Mouse (Mus musculus) right cerebral cortex, postnatal 25 days (tissue): Measurements from ENCODE around the gene Mecom.

Experiments used
- DNase-seq: peaks from one replicate; pipeline ENCODE4 v3.0.0; 2022

Gene Mecom

GRCm38 (mm10) chr3:30187812-30188469 lies 359.9 kb downstream of the Mecom start:
- no peak for DNase-seq

DNA sequence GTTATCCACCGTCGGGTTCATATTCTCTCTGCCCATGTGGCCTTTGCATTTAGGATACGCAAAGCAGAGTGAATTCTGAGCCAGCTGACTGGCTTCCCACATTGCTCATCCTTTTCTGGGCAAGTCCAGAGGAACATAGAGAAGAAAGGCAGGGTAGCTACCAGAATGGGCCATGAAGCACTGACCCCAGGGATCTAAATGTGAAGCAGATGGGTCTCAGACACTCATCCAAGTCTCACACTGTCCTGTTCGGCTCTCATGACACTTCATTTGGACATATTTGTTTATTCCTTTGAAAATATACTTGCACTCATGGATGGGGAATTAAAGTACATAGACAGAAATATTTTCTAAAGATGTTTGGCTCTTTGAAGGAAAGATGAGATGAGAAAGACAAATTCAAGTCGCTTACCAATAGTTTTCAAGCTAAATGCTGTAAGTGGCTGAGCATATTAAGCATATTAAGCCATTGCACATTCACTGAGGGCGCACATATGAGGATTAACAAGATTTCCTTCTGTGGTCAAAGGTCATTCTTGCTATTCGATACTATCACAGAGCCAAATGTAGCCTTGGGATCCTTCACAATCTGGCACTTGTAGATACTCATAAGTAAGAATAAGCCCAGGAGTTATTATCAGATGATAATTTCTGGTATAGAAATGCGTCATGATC lies 365.9 kb downstream of the Mecom start:
- no peak for DNase-seq

GRCm38 (mm10) chr3:30176615-30177014 lies 371.2 kb downstream of the Mecom start:
- DNase-seq, result no peak

GRCm38 (mm10) chr3:30173812-30174211 lies 374.0 kb downstream of the Mecom start:
- no peak for DNase-seq

DNA sequence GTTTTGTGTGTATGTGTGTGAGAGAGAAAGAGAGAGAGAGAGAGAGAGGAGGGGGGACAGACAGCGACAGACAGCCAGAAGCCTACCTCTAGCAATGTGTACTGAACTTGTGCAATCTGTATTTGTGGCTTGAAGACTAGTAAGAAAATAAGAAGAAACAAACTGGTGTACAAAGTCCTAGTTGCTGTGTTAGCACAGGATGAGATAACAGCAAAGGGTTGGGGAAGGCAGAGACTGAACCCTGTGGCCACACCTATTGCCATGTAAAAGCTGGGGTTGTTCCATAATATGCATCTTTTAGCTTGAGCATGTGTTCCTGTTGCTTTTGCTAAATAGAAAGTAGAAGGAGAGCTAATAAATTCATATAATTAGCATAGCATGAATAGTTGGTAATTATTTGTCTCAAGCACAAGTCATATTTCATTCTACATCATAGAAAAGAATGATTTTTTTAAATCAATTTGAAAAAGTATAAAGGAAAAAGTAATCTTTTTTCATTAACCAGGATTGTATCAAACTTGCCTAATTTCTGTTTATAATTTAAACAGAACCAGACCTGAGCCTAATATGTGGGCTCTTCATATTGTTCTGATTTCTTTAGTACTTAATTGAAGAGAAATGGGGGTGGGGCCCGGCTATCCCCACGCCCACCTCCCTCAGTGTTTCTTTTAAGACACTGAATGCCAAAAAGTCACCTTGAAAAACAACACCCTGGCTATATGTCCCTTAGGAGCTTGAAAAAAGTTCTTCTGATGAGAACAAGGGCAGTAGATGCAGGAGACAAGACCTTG lies 379.2 kb downstream of the Mecom start:
- no peak for DNase-seq

DNA sequence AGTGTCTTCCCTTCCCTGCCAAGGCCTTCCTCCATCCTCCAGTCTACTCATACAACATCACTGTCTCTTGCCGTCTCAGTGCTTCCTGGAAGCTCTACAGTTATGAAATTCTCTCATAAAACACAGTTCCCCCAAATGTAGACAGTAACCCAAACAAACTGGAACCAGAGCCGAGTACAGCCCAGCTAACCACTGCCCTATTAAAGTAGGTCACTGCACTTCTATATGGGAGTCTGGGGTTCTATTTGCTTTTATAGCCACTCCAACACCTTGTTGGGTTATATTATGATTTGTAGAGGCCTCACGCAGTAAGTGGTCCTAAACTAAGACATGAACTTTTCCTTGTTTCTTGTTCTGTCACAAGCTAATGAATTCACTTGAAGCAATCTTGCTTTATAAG lies 380.8 kb downstream of the Mecom start:
- no peak for DNase-seq

DNA sequence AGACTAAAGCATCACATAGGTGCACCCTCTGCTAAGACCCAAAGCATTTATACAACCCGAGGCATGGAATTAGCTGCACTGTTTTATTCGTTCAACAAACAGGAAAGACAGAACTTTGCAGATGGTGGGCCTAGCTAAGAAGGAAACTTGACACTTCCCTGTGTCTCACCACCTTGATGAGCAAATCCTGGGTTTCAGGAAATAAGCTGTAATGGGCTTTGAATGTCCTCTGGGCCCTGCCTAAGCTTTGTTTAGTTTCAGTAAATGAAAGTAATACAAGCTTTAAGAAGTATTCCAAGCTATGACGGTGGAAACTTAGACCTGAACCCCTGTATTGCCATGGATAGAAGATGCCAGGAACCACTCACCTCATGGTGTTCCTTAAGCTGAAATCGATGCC lies 383.0 kb downstream of the Mecom start:
- no peak for DNase-seq

GRCm38 (mm10) chr3:30163390-30163789 lies 384.4 kb downstream of the Mecom start:
- no peak for DNase-seq

- no peak for DNase-seq
Observed at GRCm38 (mm10) chr3:30160961-30161670, 386.7 kb downstream of the Mecom start.

GRCm38 (mm10) chr3:30160346-30160745 lies 387.5 kb downstream of the Mecom start:
- DNase-seq, result no peak

DNA sequence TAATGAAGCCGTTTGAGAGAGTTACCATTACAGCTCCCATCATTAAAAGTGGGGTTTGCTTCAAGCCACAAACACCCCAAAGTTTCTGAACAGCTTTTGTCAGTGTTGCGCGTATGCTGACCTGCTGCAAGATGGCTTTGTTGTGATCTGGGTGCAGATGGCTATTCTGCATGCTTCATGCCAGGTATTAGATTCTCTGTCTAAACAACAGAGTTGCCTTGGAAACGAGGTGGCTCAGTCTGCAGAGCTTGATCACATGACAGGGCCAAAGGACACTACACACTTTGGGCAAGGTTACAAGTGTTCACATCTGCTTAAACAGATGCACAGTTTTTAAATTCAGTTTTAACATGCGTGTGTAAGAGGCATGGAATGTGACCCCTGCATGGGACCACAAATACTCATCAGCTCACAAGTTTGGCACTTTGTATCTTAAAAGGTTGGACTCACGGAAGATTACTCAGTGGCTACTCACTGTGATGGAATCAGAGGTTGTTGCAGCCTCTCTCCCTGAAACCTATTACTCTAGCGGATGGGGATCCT lies 390.6 kb downstream of the Mecom start:
- DNase-seq, result no peak

DNA sequence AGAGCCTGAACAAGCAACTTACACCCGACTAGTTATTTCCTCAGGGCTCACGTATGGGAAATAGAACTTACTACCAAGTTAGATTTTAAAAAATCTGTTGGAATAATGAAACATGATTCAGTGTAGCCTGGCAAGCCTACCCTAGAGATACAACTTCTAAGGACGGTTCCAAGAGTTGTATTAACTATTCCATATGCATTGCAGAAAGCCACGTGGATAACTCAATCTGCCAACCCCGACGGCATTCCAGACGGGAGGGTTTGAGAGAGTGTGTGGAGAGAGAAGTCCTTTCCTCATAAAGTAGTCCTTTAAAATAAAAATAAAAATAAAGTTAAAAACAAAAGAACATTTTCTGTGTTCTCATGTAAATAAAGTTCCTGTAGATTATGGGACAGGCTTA lies 393.4 kb downstream of the Mecom start:
- no peak for DNase-seq

DNA sequence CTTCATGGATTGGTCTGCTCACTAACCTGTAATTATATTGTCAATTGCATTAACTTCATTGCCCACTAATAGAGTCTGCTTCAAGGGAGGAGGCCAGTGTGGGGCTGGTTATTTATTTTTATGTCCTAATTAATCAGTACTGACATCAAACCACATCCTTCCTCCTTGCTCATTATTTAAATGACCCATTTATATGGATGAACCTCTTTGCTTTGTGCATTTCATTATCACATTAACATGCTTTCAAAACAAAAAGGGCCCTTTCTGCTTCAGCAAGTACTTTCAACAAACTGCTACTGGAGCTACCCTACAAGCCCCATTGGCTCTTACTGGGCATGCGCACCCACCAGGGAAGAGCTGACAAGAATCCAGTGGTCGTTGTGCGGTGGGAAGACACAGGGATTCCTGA lies 393.9 kb downstream of the Mecom start:
- no peak for DNase-seq

DNA sequence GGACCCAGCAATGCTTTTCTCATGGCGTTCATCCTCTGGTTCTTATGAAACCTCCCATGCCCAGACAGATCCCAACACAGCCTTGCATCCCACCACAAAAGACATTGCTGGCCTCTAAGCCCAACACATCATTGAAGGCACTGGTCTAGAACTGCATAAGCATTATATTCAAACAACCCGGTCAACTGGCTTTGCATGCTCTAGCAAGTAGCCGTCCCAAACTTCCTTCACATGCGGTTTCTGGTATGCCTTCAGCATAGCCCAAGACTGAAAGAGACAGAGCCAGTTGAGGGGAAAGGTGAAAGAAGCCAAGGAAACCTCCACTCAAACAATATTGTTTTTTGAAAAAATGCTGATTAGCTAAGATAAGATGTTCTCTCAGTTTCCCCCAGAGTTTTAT lies 397.7 kb downstream of the Mecom start:
- DNase-seq, result no peak

- no peak for DNase-seq
Observed at GRCm38 (mm10) chr3:30148378-30149079, 399.3 kb downstream of the Mecom start.

DNA sequence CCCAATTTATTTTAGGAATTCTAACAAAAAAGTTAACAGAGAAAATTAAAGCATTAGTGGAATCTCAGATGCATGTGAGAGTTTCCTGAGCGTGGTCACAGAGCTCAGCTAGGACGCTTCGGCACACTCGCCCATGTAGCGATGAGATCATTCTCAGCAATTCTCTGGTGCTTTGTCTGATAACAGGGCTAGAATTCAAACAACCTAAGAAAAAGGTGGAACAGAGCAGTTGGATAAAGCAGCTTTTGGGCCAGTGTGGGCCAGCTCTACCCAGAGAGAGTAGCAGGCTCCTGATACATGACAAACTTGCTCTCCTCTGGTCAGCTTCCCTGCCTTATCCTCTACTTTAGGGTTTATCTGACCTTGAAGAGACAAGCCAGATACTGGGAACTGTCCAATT lies 402.8 kb downstream of the Mecom start:
- no peak for DNase-seq

GRCm38 (mm10) chr3:30143961-30144411 lies 403.8 kb downstream of the Mecom start:
- DNase-seq, result no peak

DNA sequence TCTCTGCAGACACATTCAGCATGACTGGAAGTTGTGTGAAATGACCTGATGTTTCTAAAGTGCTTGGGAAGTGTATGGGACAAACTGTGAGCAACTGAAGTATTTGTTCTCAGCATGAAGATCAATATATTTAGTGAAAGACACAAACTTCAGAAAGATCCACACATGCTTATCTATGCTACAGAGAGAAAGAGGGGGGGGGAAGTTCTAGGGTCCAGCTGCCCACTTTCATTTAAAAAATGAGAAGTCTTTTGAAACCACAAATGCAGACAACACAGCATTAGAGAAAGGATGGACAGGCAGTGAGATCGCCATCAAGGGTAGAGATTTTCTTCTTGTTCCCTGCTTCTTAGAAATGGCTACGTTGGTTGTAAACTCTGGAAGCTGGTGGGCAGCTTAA lies 404.4 kb downstream of the Mecom start:
- no peak for DNase-seq

DNA sequence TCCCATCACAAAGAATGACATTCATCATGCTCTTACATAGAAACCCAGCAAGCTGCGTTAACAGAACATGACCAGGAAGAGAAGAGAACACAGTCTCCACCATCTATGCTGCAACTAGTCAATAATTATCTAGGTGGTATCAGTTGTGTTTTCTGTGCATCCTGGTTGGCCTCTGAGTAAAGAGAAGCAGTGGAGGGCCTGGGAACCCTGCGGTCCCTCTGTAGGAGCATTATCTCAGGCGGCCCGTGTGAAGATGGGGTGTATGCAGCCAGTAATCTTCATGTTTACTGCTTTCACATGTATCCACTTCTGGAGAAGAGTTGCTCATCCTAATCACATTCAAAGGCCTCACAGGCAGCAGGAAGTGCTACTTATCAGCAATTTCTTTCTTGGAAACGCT lies 407.5 kb downstream of the Mecom start:
- no peak for DNase-seq

DNA sequence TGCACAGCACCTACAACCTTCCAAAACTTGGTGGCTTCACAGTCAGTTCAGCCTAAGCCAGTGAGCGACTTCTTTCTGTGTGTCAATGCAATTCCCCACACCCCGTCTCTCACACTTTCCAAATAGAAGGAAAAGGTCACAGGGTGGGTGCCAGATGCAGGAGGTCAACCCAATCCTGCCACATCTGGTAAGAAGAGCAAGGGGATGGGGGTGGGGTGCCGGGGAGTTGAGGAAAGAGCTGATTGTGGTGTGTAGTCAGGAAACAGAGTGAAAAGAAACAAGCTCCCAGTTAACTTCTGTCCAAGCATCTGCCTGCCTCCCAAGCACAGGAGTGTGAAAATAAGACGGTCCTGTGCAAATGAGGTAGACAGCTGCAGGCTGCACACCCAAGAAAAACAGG lies 408.1 kb downstream of the Mecom start:
- DNase-seq, result no peak

- no peak for DNase-seq
Observed at GRCm38 (mm10) chr3:30138588-30138987, 409.2 kb downstream of the Mecom start.

DNA sequence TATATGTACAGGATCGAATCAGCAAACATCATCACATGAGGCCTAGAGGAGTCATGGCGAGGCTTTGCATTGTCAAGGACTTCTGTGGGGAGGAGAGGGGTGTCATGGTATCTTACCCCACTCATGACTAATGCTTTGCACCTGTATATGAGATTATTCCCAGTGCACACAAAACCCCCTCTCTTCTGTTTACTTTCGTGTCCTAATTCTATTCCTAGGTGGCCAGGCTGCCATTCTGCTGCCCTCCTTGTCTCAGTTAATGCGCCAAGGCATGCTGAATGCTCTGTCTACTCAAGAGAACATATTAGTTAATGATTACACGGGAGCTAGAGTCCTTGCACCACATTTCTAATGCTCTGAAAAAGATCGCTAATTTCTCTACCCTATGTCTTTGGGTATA lies 412.0 kb downstream of the Mecom start:
- DNase-seq, result no peak
